Mouse (Mus musculus) cerebellum, adult 2 months (tissue): ENCODE results near the gene Foxo6.

Experiments used
- CTCF ChIP-seq: fragments of 200-500 bp; IDR thresholded peaks from 2 replicates; pipeline ENCODE4 v1.5.1; 2011; ENCODE audit warnings: low read depth, mild to moderate bottlenecking, control low read depth, low read length, moderate library complexity, borderline replicate concordance; ENCODE audit not compliant: insufficient read depth
- POLR2A ChIP-seq: fragments of 200-500 bp; IDR thresholded peaks from 2 replicates; pipeline ENCODE4 v1.6.1; 2011; ENCODE audit warnings: low read length, control low read depth, borderline replicate concordance; ENCODE audit not compliant: insufficient read depth

- TF ChIP-seq CTCF (no peak), POLR2A (no peak)
These were observed 15.1 kb downstream of the Foxo6 start for GRCm38 (mm10) chr4:120271886-120272580.
